Mouse (Mus musculus): Measurements from ENCODE around the gene Mitf.

DNA sequence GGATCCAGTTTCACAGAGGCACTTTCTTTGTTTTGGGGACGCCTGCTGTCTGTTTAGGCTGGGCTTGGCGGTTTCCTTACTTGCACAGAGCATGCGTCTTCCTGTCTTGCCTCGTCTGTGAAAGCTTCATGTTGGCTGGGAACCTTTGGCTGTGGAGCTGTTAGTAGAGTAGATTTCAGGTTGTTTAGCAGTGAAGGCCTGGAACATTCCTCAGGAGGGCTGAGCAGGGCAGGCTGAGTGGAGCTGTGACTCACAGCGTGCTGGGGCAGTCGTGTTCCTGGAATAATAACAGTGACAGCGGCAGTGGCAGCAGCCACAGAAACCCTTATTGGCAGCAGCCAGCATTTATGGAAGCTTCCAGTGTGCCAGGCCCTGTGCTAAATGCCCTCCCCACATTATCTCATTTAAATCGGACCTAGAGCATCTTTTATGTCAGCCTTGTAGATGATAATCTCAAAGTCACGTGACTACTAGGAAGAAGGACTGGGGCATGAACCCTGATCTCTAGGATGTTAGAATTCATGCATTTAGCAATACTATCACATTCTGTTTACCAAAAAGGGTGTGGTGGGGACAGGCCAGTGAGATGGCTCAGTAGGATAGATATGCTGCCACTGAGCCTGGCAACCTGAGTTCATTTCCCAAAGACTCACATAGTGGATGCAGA is 41.5 kb downstream of the Mitf start:
- TF ChIP-seq POLR2A (IDR thresholded peaks at IDR 0.05; ENCODE audit: low read depth, low read length) (no peak), CTCF (IDR thresholded peaks at IDR 0.05; ENCODE audit: borderline replicate concordance, insufficient read depth, low read length) (no peak)

Measured in embryonic fibroblast, embryonic 13.5 days (primary cell).